Mouse (Mus musculus) bone marrow, adult 2 months (tissue): ENCODE measurements at regions not wholly inside any gene's neighbourhood (a gene's known extent, or its start where the extent isn't known, plus 50 kb on each side); places are given as distances from the start of the nearest gene placed in this dataset.

Experiments used
- H3K27ac ChIP-seq: fragments of 200-500 bp; 2 replicates; pipeline ENCODE4 v1.5.1; 2012; ENCODE audit warnings: low read depth, mild to moderate bottlenecking, control low read depth, inconsistent platforms, low read length; ENCODE audit not compliant: control insufficient read depth, poor library complexity, insufficient read depth
- H3K4me1 ChIP-seq: fragments of 200-500 bp; 2 replicates; pipeline ENCODE4 v1.6.1; 2011; ENCODE audit warnings: low read length; ENCODE audit not compliant: control insufficient read depth, insufficient read depth
- H3K4me3 ChIP-seq: fragments of 200-500 bp; replicated peaks from 2 replicates; pipeline ENCODE3; 2011; ENCODE audit warnings: mild to moderate bottlenecking, low read depth, low read length, control low read depth; ENCODE audit not compliant: control insufficient read depth
- CTCF ChIP-seq: fragments of 200-500 bp; IDR thresholded peaks from 2 replicates; pipeline ENCODE4 v1.5.1; 2011; ENCODE audit warnings: low read length, control low read depth; ENCODE audit not compliant: control insufficient read depth, insufficient read depth
- POLR2A ChIP-seq: fragments of 200-500 bp; IDR thresholded peaks from 2 replicates; pipeline ENCODE4 v1.6.1; 2011; ENCODE audit warnings: low read depth, mild to moderate bottlenecking, control low read depth, low read length, borderline replicate concordance; ENCODE audit not compliant: control insufficient read depth
- WGBS: fragments of 180-500 bp; shearing (Covaris S2); methylation state at CpG from one replicate; pipeline ENCODE4 v1.1.7; 2018; 5-methylcytosine and 5-hydroxymethylcytosine counted together

DNA sequence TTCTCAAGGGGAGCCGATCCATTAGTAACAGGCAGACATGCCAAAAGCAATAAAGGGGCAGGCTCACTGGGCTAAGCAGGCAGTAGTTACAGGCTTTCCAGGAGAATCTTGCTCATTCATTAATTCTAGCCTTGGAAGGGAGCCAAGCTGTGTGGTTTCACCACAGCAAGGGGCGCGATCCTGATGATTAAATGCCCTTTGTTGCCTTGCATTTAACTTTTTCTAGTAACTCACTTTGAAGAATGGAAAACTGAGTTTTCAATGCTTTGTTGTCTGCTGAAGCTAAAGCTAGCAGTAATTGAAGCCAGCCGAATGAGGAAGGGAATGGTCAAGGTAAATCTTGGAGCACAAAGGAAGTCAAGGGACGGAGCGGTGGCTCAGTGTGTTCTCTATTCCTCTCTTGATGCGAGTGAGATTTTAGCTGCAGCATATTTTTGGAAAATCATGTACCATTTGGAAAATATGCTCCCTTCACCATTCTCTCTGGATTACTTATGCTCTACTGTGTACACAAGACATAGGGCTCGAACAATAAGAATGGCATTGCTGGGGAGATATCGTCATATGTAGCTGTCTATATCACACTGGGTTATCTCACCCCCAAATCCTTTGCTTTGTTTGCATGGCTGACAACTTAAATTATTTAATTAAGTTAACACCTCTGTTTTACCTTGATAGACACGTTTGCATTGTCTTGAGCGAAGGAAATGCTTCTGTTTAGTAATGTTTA lies 1399.4 kb downstream of the Slc22a22 start:
- no peak for TF ChIP-seq CTCF
- TF ChIP-seq POLR2A, result no peak
- Histone ChIP-seq H3K27ac (no peak overlapping the region), H3K4me3 (no peak overlapping the region), H3K4me1 (no peaks in the 10 kb centered on the region)
- 60% methylated on average over 11 of the region's 11 CpGs for WGBS

DNA sequence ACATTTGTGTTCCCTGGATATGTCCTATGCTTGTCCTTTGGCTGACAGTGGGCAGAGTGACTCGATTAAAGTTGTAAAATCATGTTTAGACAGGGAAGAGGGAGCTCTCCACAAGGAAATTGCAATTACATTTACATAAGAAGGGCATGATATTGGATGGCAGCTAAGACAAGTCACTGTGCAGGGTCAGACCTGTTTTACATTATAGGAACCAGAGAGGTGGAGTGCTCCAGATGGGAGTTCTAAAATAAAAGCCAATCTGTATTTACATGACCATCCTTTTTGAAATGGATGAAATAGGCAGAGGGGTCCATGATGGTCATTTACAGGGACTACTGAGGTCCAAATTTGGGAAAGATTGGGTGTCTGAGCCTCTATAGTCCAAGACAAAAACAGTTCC lies 1400.3 kb downstream of the Slc22a22 start:
- TF ChIP-seq POLR2A, result no peak
- TF ChIP-seq CTCF, result no peak

DNA sequence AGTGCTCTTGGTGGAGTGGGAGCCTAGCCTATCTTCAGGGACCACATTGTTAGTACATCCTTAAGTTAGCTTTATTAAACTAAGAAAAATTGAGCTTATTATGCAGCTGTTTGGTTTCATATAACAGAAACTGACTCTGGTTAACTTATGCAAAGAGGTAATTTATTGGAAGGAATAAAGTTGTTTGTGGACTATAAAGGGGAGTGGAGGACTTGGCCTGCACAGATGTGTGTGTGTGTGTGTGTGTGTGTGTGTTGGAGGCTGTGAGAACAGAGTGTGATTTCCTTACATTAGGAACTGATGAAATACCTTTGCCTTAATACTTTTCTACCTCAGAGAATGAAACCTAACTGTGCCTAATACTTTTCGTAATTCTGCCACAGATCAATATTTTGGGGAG lies 1400.7 kb downstream of the Slc22a22 start:
- WGBS, result 91% methylated on average over 1 of the region's 1 CpGs
- TF ChIP-seq POLR2A (no peak), CTCF (no peak)
- Histone ChIP-seq H3K27ac (no peak overlapping the region), H3K4me3 (no peak overlapping the region), H3K4me1 (no peaks in the 10 kb centered on the region)

More for the DNA sequence above, 1400.3 kb downstream of the Slc22a22 start:
- no peaks in the 10 kb centered on the region for H3K4me1 ChIP-seq
- H3K4me3 ChIP-seq, result no peak overlapping the region
- no peak overlapping the region for H3K27ac ChIP-seq
- 58% methylated on average over 1 of the region's 1 CpGs for WGBS

DNA sequence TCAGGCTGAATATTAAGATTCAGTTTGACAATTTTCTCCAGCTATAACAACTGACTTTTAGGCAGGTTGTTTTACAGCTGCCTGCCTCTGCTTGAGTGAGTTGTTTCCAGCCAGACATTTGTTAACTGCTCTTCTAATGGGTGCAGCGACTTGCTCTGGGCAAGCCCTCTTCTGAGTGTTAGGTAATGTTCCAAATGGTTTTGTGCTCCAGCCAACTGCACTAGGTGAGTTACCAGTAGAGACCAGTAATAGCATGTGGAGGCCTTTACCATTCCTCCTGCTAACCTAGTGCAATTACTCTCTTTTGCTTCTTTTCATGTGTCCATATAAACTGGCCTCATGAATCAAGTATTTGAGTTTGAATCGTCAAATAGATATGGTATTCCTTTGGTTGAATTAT lies 1407.9 kb downstream of the Slc22a22 start:
- Histone ChIP-seq H3K27ac (no peak overlapping the region), H3K4me3 (no peak overlapping the region), H3K4me1 (no peaks in the 10 kb centered on the region)
- TF ChIP-seq CTCF (no peak), POLR2A (no peak)
- 73% methylated on average over 2 of the region's 2 CpGs for WGBS

DNA sequence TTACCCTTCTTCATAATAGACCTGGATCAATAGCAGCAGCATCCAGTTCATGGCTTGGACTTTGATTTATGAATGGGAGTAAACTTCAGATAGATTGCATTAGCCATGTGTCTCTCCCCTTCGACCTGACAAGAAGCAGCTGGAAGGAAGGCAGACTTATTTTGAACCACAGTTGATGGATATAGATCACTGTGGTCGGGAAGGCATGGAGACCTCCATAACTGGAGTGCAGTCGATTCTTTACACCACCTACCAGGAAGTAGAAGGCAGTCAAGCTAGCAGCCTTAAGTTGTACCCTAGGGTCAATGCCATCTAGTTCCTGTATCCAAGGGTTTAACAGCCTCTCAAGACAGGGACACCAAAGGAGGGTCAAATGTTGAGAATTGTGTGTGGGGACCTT lies 1410.2 kb downstream of the Slc22a22 start:
- 39% methylated on average over 3 of the region's 3 CpGs for WGBS
- Histone ChIP-seq H3K27ac (no peak overlapping the region), H3K4me1 (no peaks in the 10 kb centered on the region), H3K4me3 (no peak overlapping the region)
- TF ChIP-seq POLR2A (no peak), CTCF (no peak)

DNA sequence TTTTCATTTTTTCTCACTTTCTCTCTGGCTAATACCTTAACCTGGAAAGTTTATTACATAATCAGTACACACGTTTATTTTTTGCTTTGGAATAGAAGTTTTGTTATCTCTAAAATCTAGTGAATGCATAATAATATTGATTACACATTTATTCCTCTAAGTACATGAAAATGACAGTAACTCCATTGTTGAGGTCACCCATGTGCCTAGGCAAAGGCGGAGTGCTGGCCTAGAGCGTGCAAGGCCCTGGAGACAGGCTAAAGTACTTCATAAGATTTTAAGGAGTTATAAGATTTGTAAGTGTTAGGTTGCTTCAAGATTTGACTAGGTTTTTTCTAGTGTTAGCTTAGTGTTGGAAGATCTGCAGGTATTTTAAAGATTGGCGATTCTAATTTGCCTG lies 1410.9 kb downstream of the Slc22a22 start:
- WGBS, result 69% methylated on average over 4 of the region's 4 CpGs
- Histone ChIP-seq H3K4me3 (no peak overlapping the region), H3K27ac (no peak overlapping the region), H3K4me1 (no peaks in the 10 kb centered on the region)
- TF ChIP-seq CTCF (no peak), POLR2A (no peak)

DNA sequence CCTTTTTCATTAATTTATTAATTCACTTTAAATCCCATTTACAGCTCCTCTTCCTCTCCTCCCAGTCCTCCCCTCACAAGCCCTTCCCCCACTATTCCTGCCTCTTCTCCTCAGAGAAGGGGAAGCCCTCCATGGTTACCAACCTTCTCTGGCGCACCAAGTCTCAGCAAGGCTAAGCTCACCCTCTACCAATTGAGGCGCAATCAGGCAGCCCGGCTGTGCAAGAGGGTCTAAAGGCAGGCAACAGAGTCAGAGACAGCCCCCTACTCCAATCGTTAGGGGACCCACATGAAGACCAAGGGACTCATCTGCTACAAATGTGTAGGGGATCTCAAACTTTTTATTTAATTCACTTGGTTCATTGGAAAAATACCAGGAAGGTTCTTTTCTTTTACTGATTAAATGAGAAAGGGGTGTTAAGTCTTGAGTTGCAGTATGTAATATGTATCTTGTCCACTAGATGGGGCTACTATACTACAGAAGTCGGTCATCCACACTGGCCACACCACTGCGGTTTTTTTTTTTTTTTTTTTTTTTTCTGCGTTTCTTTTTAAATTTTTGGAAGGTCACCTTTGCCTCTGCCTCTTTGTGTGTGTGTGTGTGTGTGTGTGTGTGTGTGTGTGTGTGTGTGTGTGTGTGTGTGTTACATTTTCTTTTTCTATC lies 1411.4 kb downstream of the Slc22a22 start:
- no peak overlapping the region for H3K4me3 ChIP-seq
- WGBS, result 36% methylated on average over 7 of the region's 7 CpGs
- H3K4me1 ChIP-seq, result no peaks in the 10 kb centered on the region
- TF ChIP-seq POLR2A (no peak), CTCF (no peak)
- no peak overlapping the region for H3K27ac ChIP-seq

DNA sequence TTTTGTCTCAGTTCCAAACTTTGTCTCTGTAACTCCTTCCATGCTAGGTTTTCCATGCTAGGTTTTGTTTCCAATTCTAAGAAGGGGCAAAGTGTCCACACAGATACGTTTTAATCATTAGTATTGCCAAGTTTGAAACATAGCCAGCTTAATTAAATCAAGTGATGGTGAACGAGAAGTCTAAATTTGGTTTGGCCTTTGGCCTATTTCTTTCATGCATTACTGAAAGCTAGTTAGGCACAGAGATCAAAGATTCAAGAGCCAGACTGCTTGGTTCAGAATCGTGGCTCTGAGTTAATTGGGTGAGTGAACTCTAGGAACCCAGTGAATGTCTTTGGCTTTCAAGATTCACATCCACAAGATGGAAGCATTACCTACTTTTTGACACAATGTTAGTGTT lies 1414.8 kb downstream of the Slc22a22 start:
- no peak overlapping the region for H3K27ac ChIP-seq
- H3K4me1 ChIP-seq, result no peaks in the 10 kb centered on the region
- H3K4me3 ChIP-seq, result no peak overlapping the region
- TF ChIP-seq POLR2A (no peak), CTCF (no peak)
- 71% methylated on average over 3 of the region's 3 CpGs for WGBS

DNA sequence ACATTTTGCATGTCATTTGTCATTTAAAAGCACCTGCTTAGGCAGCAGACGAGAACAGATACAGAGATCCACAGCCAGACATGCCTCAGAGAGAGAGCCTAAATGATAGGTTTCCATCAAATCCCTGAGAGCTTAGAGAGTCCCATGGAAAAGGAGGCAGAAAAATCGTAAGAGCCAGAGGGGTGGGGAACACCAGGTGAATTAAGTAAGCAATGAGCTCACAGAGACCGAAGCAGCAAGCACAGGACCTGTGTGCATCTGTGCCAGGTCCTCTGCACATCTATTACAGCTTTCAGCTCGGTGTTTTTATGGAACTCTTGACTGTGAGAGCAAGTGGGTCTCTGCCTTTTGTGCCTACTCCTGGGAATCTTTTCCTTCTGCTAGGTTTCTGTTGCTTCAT lies 1416.1 kb downstream of the Slc22a22 start:
- WGBS, result 67% methylated on average over 4 of the region's 4 CpGs
- TF ChIP-seq CTCF (no peak), POLR2A (no peak)

More for the DNA sequence above, 1416.1 kb downstream of the Slc22a22 start:
- Histone ChIP-seq H3K27ac (no peak overlapping the region), H3K4me1 (no peaks in the 10 kb centered on the region), H3K4me3 (no peak overlapping the region)
